Mouse (Mus musculus) embryonic facial prominence, embryonic 14.5 days (tissue): Measurements from ENCODE around the gene Gadd45b. TPM values are rescaled to one million over a fixed set of nuclear protein-coding genes. Genes with fewer than 3 reads are reported as not detected.

Experiments
- ATAC-seq: fragments of 200-750 bp; cut with Nextera tagmentation; 2 replicates; pipeline ENCODE4 v1.8.0; 2017; ENCODE audit warnings: low read depth, moderate number of reproducible peaks, moderate TSS enrichment
- DNase-seq: peaks from one replicate; pipeline ENCODE4 v3.0.0-alpha.2; 2015; ENCODE audit warnings: low spot score
- H3K27ac ChIP-seq: fragments of 300-500 bp; sonication (generic); replicated peaks from 2 replicates; pipeline ENCODE4 v1.5.1; 2014; ENCODE audit warnings: low read depth, mild to moderate bottlenecking, low read length, moderate library complexity
- H3K27me3 ChIP-seq: fragments of 300-500 bp; sonication (generic); replicated peaks from 2 replicates; pipeline ENCODE4 v1.6.1; 2014; ENCODE audit warnings: low read length; ENCODE audit not compliant: control insufficient read depth, insufficient read depth
- H3K36me3 ChIP-seq: fragments of 300-500 bp; sonication (generic); 2 replicates; pipeline ENCODE4 v1.6.1; 2014; ENCODE audit warnings: low read length, mixed read lengths; ENCODE audit not compliant: control insufficient read depth, insufficient read depth
- H3K4me1 ChIP-seq: fragments of 300-500 bp; sonication (generic); 2 replicates; pipeline ENCODE4 v1.6.1; 2014; ENCODE audit warnings: antibody characterized with exemption, low read length; ENCODE audit not compliant: control insufficient read depth, insufficient read depth
- H3K4me2 ChIP-seq: fragments of 300-500 bp; sonication (generic); 2 replicates; pipeline ENCODE4 v1.6.1; 2014; ENCODE audit warnings: low read depth, mild to moderate bottlenecking, low read length, moderate library complexity, mixed read lengths
- H3K4me3 ChIP-seq: fragments of 300-500 bp; sonication (generic); 2 replicates; pipeline ENCODE4 v1.5.1; 2014; ENCODE audit warnings: low read depth, mild to moderate bottlenecking, low read length
- H3K9ac ChIP-seq: fragments of 300-500 bp; sonication (generic); 2 replicates; pipeline ENCODE4 v1.6.1; 2014; ENCODE audit warnings: low read depth, mild to moderate bottlenecking, low read length, moderate library complexity, mixed read lengths
- H3K9me3 ChIP-seq: fragments of 300-500 bp; sonication (generic); 2 replicates; pipeline ENCODE4 v1.6.1; 2016; ENCODE audit warnings: low read length; ENCODE audit not compliant: control insufficient read depth
- WGBS: fragments of 180-500 bp; shearing (Covaris S2); extraction: QIAGEN DNeasy Blood & Tissue Kit; methylation state at CpG from one replicate; pipeline ENCODE4 v1.1.7; 2014; 5-methylcytosine and 5-hydroxymethylcytosine counted together
- polyA plus RNA-seq: library from polyadenylated mRNA; unstranded; fragments of >200 nt; fragmentation: Nextera tagmentation; extraction: Ambion mirVana; gene quantifications from 2 replicates; pipeline ENCODE4 v1.2.1, GENCODE M21; 2014

Gene Gadd45b
- polyA plus RNA-seq, 1 experiment from 2014 or later: 39.9 TPM

GRCm38 (mm10) chr10:80931695-80932094, 1.8 kb downstream of the Gadd45b start:
- H3K27me3 ChIP-seq: peaks cover 15% of the 10 kb centered on the region

GRCm38 (mm10) chr10:80932206-80932605, 2.3 kb downstream of the Gadd45b start:
- 1% methylated on average over 20 of the region's 20 CpGs for WGBS
- Histone ChIP-seq H3K9me3 (no peaks in the 10 kb centered on the region), H3K27ac (0 out of 2 replicates have a peak overlapping the region, but pooled peaks have one; percentile 3), H3K27me3 (peaks cover 15% of the 10 kb centered on the region), H3K36me3 (no peaks in the 10 kb centered on the region), H3K4me3 (peak overlapping the region; percentile 63), H3K4me1 (peaks cover 64% of the 10 kb centered on the region), H3K4me2 (peak overlapping the region; percentile 94), H3K9ac (peak overlapping the region; percentile 73)
- ATAC-seq (no peak), DNase-seq (peak; percentile 66)

More at GRCm38 (mm10) chr10:80931695-80932094, 1.8 kb downstream of the Gadd45b start:
- H3K27ac ChIP-seq: 0 out of 2 replicates have a peak overlapping the region, but pooled peaks have one; percentile 3
- H3K36me3 ChIP-seq: no peaks in the 10 kb centered on the region
- H3K4me3 ChIP-seq: peak overlapping the region; percentile 63
- peak overlapping the region; percentile 94 for H3K4me2 ChIP-seq
- DNase-seq: no peak
- peak overlapping the region; percentile 73 for H3K9ac ChIP-seq
- no peaks in the 10 kb centered on the region for H3K9me3 ChIP-seq
- no peak for ATAC-seq
- H3K4me1 ChIP-seq: peaks cover 59% of the 10 kb centered on the region
- 1% methylated on average over 17 of the region's 26 CpGs for whole genome bisulfite sequencing

- DNase-seq (peak; percentile 17), ATAC-seq (no peak)
- Histone ChIP-seq H3K9me3 (no peaks in the 10 kb centered on the region), H3K27ac (peak overlapping the region; percentile 4; the same call in 1 of the 2 replicates), H3K36me3 (no peaks in the 10 kb centered on the region), H3K4me3 (peak overlapping the region; percentile 63), H3K4me2 (peak overlapping the region; percentile 94), H3K4me1 (peaks cover 71% of the 10 kb centered on the region), H3K9ac (peak overlapping the region; percentile 73), H3K27me3 (peaks cover 15% of the 10 kb centered on the region)
- 2% methylated on average over 17 of the region's 17 CpGs for WGBS
These were observed 3.0 kb downstream of the Gadd45b start for GRCm38 (mm10) chr10:80932700-80933420.

GRCm38 (mm10) chr10:80933421-80933979, 3.6 kb downstream of the Gadd45b start:
- Histone ChIP-seq H3K36me3 (no peaks in the 10 kb centered on the region), H3K9ac (0 out of 2 replicates have a peak overlapping the region, but pooled peaks have one; percentile 3), H3K4me3 (peak overlapping the region; percentile 63), H3K4me2 (peak overlapping the region; percentile 94), H3K27ac (peak overlapping the region; percentile 4; the same call in 1 of the 2 replicates), H3K4me1 (peaks cover 77% of the 10 kb centered on the region), H3K27me3 (peaks cover 15% of the 10 kb centered on the region), H3K9me3 (no peaks in the 10 kb centered on the region)
- DNase-seq: peak; percentile 68
- ATAC-seq: no peak
- 3% methylated on average over 21 of the region's 21 CpGs for WGBS

- Histone ChIP-seq H3K27ac (no peak overlapping the region), H3K4me2 (no peak overlapping the region), H3K27me3 (peaks cover 15% of the 10 kb centered on the region), H3K36me3 (no peaks in the 10 kb centered on the region), H3K9me3 (no peaks in the 10 kb centered on the region), H3K4me1 (peaks cover 80% of the 10 kb centered on the region), H3K4me3 (no peak overlapping the region), H3K9ac (no peak overlapping the region)
- WGBS: 47% methylated on average over 14 of the region's 14 CpGs
- DNase-seq (no peak), ATAC-seq (no peak)
These were observed 4.5 kb downstream of the Gadd45b start for GRCm38 (mm10) chr10:80934136-80934985.

- peaks cover 88% of the 10 kb centered on the region for H3K4me1 ChIP-seq
- no peaks in the 10 kb centered on the region for H3K36me3 ChIP-seq
- ATAC-seq: no peak
- H3K27me3 ChIP-seq: peaks cover 15% of the 10 kb centered on the region
- H3K4me3 ChIP-seq: no peak overlapping the region
- 0 out of 2 replicates have a peak overlapping the region, but pooled peaks have one; percentile 16 for H3K9ac ChIP-seq
- peak; percentile 38 for DNase-seq
- H3K9me3 ChIP-seq: no peaks in the 10 kb centered on the region
- peak overlapping the region; percentile 83 for H3K27ac ChIP-seq
- peak overlapping the region; percentile 76 for H3K4me2 ChIP-seq
- 22% methylated on average over 3 of the region's 3 CpGs for WGBS
These were observed 5.4 kb downstream of the Gadd45b start for GRCm38 (mm10) chr10:80935241-80935640.

GRCm38 (mm10) chr10:80935698-80936097, 5.8 kb downstream of the Gadd45b start:
- ATAC-seq (peak; percentile 20; the same call in 1 of the 2 replicates), DNase-seq (peak; percentile 68)
- H3K4me3 ChIP-seq: peak overlapping the region; percentile 38
- H3K4me2 ChIP-seq: peak overlapping the region; percentile 76
- H3K27ac ChIP-seq: peak overlapping the region; percentile 83
- peak overlapping the region; percentile 52 for H3K9ac ChIP-seq
- WGBS: 1% methylated on average over 12 of the region's 17 CpGs
- peaks cover 15% of the 10 kb centered on the region for H3K27me3 ChIP-seq
- no peaks in the 10 kb centered on the region for H3K36me3 ChIP-seq
- no peaks in the 10 kb centered on the region for H3K9me3 ChIP-seq
- peaks cover 92% of the 10 kb centered on the region for H3K4me1 ChIP-seq

- Histone ChIP-seq H3K4me2 (peak overlapping the region; percentile 76), H3K27me3 (peaks cover 15% of the 10 kb centered on the region), H3K4me1 (peaks cover 92% of the 10 kb centered on the region), H3K9me3 (no peaks in the 10 kb centered on the region), H3K36me3 (no peaks in the 10 kb centered on the region), H3K4me3 (peak overlapping the region; percentile 38), H3K27ac (peak overlapping the region; percentile 83), H3K9ac (peak overlapping the region; percentile 52)
- ATAC-seq (peak; percentile 28), DNase-seq (peak; percentile 90)
- 2% methylated on average over 22 of the region's 37 CpGs for WGBS
These were observed 6.4 kb downstream of the Gadd45b start for GRCm38 (mm10) chr10:80936135-80936809.
